Mouse (Mus musculus): ENCODE results near the gene Nxnl2. TPM values are rescaled to one million over a fixed set of nuclear protein-coding genes. Genes with fewer than 3 reads are reported as not detected.

Nxnl2 gene
- polyA plus RNA-seq (2017; shearing (Covaris generic)), result under 1 TPM in 1 of 2 experiments, not detected in 1; 0.56 TPM

DNA sequence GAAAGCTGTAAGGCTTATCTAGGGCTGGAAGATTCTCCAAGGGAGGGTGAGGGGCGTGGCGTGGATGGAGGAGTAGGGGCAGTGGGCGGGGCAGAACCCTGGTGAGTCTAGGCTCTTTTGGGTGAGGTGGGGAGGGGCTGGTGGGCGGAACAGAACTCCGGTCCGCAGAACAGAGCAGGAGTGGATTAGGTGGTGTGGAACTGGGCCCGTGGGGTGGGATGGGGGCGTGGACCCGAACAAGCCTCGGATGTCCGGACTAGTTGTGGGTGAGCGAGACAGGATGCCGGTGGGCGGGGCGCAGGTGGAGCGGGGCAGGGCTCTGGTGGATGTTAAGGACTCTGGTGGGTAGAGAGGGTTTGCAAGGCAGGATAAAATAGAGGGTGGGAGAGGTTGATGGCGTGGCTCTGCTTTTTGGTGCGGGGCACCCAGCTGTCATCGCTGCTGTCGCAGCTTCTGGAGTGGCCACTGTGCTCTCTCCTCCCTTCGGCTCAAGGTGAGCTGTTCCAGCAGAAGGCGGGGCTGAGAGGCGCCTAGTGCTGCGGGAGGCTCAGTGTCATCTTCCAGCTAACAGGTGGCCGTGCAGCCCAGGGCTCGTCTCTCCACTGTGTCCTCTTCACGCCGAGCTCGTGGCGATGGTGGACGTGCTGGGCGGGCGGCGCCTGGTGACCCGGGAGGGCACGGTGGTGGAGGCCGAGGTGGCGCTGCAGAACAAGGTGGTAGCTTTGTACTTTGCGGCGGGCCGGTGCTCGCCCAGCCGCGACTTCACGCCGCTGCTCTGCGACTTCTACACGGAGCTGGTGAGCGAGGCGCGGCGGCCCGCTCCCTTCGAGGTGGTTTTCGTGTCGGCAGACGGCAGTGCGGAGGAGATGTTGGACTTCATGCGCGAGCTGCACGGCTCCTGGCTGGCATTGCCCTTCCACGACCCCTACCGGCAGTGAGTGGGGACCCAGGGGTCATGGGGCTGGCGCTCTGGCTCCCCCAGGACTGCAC, at the start of gene Nxnl2:
Nxnl2 (plus strand) TSS at position 332 of the 990 bp plus-strand sequence.
- ATAC-seq, result peak; percentile 87

DNA sequence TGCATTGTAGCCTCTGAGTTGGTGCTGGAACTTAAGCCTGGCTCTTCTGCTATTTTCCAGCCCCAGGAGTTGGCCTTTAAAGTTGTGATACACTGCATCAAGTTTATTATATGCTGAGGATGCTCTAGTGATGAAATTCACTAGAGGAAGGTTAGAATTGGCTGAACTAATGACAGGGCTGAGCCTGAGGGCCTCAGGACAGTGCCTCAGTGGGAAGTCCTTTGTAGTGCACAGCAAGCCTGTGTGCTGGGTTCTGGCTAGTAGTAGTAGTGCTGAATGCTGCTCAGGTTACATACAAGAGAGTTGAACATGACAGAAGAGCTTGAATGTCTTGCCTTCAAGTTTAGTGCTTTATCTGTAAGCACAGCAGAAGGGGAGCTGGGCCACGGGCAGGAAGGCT, 48.9 kb upstream of the Nxnl2 start:
- ATAC-seq, result no peak

DNA sequence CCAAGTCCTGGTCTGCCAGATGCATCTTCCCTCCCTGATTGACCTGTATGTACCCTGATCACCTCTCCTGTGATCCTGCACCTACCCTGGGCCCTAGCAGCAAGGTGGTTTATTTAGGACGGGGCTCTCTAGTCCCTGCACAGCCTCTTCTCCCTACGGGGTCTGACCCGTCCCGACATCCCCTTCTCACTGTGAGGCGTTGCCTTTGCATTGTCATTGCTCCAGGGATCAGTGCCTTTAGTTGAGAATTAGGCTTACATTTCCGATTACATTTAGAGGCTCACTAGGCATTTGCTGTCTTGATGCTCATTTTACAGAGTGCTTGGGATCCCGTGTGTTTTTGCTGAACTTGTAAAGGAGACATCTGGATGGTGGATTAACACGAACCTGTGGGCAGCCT, 48.1 kb upstream of the Nxnl2 start:
- no peak for ATAC-seq

- no peak for ATAC-seq
Observed at GRCm38 (mm10) chr13:51125357-51125756, 45.5 kb upstream of the Nxnl2 start.

GRCm38 (mm10) chr13:51127906-51128305, 42.9 kb upstream of the Nxnl2 start:
- ATAC-seq, result no peak

DNA sequence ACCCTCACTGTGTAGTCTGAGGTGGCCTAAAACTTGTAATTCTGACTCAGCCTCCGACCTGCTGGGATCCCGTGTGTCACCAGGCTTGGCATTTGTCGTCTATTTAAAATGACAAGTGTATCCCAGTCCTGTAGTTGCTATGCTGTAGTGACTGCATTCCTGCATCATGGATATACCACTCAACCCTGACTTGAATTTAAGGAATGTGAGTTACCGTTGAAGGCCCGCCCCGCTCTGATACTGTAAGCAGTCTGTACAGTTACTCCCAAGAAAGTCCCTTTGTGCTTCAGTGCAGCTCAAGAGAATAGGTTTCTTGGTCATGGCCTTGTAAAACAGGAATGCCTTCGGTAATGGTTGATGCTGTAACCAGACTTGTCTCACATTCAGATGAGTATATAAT, 42.4 kb upstream of the Nxnl2 start:
- ATAC-seq, result no peak

- no peak for ATAC-seq
Observed at GRCm38 (mm10) chr13:51131179-51131578, 39.6 kb upstream of the Nxnl2 start.

GRCm38 (mm10) chr13:51136315-51136714, 34.5 kb upstream of the Nxnl2 start:
- ATAC-seq, result no peak

DNA sequence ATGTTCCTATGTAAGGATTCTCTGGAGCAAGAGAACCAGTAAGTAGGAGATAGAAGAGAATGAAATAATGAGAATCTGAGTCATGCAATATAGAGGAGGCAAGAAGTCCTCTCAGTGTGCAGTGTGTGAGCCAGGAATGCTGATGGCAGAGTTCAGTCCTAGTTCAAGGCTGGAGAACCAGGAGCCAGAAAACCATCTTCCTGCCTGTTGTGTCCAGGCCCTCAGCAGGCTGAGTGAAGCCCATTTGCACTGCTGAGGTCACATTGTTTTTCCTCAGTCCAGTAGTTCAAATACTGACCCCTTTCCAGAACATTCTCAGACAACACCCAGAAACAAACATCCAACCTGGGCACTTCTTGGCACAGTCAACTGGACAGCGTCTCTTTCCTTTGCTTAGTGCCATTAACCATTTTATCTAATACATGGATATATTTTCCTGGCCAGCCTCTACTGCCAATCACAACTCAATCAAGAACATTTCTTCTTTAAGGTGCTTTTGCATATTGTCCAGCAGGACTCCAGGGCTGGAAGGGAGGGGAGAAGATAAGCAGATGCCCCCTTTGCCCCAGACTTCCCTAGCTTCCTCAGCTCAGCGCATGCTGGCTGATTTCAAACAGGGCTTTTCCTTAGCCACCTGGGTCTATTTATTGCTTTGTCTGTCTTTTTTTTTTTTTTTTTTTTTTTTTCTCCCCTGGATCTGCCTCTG, 33.7 kb upstream of the Nxnl2 start:
- no peak for ATAC-seq

DNA sequence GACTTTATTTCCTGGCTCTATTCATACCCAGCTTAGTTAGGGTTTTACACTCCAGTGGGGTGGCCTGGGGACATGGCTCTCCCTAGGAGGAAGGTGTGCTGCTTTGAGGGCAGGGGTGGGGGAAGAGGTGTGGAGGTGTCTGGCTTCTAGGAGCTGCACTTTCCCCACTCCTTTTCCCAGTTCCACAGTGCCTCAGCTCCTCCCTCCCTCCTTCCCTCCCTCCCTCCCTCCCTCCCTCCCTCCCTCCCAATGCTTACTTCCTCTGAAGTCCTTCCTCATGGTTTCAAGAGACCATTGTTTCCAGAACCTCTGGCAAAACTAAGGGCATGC, 33.2 kb upstream of the Nxnl2 start:
- ATAC-seq, result no peak

DNA sequence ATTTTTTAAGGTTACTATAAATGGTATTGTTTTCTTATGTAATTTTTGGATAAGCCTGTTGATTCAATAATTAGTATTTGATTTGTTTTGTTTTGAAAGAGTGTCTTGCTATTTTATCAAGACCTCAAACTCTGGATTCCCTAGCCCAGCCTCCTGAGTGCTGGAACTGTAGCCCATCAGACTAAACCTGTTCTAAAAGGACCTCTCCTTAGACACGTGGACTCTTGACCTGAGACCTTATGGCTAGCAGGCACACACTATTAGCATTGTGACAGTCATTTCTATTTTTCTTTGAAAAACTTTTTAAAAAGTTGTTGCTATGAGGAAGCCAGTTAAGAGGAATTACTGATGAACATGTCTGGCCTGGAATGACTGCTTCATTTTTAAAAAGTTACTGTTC, 23.7 kb upstream of the Nxnl2 start:
- no peak for ATAC-seq

GRCm38 (mm10) chr13:51152966-51153669, 17.7 kb upstream of the Nxnl2 start:
- no peak for ATAC-seq

GRCm38 (mm10) chr13:51153670-51154030, 17.2 kb upstream of the Nxnl2 start:
- no peak for ATAC-seq

DNA sequence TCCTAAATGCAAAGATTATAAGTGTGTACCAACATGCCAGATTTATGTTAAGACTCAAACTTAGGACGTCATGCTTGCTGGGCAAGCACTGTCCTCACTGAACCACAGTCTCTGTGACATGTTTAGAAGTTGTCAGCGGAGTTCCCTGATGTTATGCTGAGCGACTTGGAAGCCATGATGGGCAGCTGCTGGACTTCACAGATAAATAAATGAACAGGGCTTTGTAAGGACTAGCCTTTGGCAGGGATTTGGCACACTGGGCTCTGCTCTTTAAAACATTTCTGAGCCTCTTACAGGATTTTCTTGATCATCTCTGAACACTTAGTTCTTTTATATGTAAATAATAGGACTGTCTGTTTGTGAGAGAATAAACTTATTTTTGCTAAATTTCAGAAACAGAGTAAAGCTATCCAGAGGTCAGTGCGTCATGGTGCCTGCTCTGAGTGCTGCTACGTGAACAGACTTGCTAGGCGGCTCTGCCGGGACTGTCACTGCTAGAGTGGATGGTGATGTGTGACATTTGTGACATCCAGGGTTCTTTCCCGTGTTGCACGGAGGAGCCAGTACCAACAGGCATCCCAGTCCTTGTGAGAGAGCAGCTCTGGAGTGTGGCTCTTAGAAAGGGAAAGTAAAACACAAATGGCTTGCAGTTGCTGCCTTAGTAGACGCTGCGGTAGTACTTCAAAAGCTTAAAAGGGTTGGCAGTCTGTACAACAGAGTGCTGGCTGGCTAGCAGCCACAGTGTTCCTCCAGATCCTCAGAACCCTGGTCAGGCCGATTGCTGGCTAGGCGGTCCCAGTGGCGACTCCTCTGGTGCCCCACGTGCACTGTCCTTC, 15.4 kb upstream of the Nxnl2 start:
- no peak for ATAC-seq

DNA sequence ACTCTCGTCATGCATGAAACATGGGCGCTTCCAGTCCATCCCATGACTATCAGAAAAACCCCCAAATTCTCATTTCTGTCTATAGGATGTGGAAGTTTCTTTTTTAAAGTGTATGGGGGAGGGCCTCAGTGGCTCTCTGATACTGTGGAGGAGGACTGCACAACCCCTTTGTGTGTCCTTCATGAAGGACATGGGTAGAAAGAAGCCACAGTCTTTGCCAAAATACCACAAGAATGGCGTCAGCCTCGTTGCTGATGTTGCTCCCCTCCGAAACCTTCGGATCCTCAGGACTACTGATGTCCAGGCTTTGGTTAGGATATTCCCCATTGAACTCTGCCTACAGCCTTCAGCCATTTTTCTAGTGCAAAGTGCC, 14.8 kb upstream of the Nxnl2 start:
- ATAC-seq, result no peak

GRCm38 (mm10) chr13:51157291-51157690, 13.5 kb upstream of the Nxnl2 start:
- ATAC-seq, result no peak

GRCm38 (mm10) chr13:51161672-51162071, 9.2 kb upstream of the Nxnl2 start:
- no peak for ATAC-seq

DNA sequence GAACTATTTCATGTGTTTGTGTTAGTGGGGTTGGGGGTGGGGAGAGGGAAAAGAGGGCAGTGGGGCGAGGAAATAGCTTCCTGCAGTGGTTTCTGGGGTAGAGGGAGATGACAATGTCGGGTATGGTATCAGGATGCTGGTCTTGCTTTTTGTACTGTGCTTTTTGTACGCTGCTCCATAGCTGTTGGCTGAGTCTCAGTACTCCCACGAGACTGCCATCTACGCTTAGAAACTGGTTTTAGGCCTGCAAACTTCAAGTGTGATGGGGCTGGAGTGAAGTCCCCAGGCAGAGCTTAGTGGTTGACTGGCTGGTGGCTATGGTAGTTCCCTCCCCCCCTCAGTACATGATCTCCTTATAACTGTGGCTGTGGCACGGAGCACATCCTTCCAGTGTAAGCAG, 8.6 kb upstream of the Nxnl2 start:
- ATAC-seq, result no peak

- ATAC-seq, result no peak
Observed at GRCm38 (mm10) chr13:51166711-51167110, 4.1 kb upstream of the Nxnl2 start.

DNA sequence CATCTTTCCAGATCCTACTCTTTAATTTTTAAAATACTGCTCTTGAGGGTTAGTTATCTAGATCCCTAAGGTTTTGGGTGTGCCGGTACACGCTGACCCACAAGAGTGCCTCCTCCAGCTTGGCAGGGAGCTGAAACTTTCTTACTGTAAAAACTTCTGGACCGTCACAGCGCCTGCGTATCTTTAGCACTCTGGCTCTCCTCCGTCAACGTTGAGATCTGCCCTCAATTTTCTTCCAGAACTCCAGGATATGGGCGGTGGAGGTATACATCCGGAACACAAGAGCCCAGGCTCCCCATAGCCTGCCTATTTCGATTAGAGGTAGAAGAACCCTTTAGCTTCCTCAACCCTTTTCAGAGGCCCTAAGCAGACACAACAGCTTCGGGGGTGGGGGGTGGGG, 607 bp upstream of the Nxnl2 start:
- ATAC-seq, result no peak

GRCm38 (mm10) chr13:51172601-51173000, 1.8 kb downstream of the Nxnl2 start:
- ATAC-seq, result no peak

- no peak for ATAC-seq
Observed at GRCm38 (mm10) chr13:51178932-51179331, 8.1 kb downstream of the Nxnl2 start.

GRCm38 (mm10) chr13:51179362-51179761, 8.5 kb downstream of the Nxnl2 start:
- no peak for ATAC-seq
